Mouse (Mus musculus) cortical plate, adult 2 months (tissue): ENCODE results near the gene Cry2.

ENCODE experiments used
- CTCF ChIP-seq: fragments of 200-500 bp; IDR thresholded peaks from 2 replicates; pipeline ENCODE4 v1.5.1; 2011; ENCODE audit warnings: mild to moderate bottlenecking, control low read depth, low read length; ENCODE audit not compliant: insufficient read depth; ENCODE audit errors: extremely low read depth
- POLR2A ChIP-seq: fragments of 200-500 bp; IDR thresholded peaks from 2 replicates; pipeline ENCODE4 v1.6.1; 2011; ENCODE audit warnings: mild to moderate bottlenecking, low read length, control low read depth; ENCODE audit not compliant: insufficient read depth; ENCODE audit errors: extremely low read depth

- TF ChIP-seq CTCF (no peak), POLR2A (no peak)
Measured at GRCm38 (mm10) chr2:92370821-92371805, 62.7 kb downstream of the Cry2 start.
